In the genomic region with DNA sequence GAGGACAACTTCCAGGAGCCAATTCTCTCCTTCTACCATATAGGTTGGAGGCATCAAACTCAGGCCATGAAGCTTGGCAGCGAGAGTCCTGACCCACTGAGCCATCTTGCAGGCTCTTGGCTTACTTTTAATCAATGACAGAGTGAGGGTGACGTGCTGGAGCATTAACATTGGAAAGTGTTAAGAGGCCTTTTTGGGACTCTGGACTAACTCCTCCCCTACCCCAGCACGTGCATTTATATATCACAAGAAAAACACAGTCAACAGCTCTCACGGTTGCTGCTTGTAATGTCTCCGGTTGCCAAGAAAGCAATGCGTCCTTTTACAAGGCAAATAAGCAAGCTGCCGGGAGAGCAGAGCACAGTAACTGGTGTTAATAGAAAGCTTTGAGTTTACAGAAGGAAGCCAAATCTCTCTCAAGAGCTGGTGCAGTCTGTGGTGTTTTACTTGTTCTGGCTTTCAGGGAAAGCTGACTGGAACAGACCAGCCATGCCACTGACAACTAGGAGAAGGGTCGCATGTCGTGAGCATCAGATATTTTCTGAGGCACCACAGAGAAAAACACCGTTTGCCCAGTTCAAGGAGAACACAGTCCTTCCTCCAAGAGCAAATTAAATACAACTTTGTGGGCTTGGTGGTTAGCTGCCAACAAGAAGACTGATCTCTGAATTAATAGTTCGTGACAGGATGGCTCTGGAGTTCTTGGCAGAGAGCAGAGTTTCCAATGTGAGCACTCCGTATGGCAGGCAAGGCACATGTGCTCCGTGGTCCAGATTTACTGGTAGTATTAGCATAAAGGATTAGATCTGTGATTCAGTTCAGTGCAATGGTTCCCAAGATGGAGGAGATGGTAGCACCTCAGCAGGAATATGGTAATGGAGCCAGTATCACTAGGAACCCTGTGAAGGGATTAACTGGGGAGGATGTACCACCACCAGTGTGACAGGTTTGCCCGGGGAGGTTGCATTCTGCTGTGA, we compare ENCODE assay signal across 9 mouse cellular contexts. TPM values are rescaled to one million over a fixed set of nuclear protein-coding genes. Genes with fewer than 3 reads are reported as not detected.
A peak's percentile ranks its signal among the peaks of the same experiment; 100 is the strongest.
DNase-seq lines count a peak whose midpoint lies in the region; ATAC-seq lines count a peak whose summit lies in the region.
"Had no signal": no experiment of that assay in that cellular context is flagged by ENCODE, and none has a peak within 500 bp of the region (broad histone marks: within the 10 kb centered on the region; RNA-seq: fewer than 3 reads in every experiment).

No protein-coding gene starts in this region.

- DNase-seq in cerebellum, adult 11-12 months, result peak; percentile 27
- DNase-seq in midbrain, embryonic 11.5 days (ENCODE audit: low spot score, missing footprints), result peak; percentile 87
- no peak for DNase-seq in right cerebral cortex, postnatal 25 days
- DNase-seq in embryo, embryonic 11 days, result no peak

- no peaks in the 10 kb centered on the region for H3K27me3 ChIP-seq in hindbrain, embryonic 13.5 days
- no peaks in the 10 kb centered on the region for H3K27me3 ChIP-seq in hindbrain, embryonic 12.5 days
- H3K27me3 ChIP-seq in hindbrain, embryonic 15.5 days, result no peaks in the 10 kb centered on the region
- H3K27me3 ChIP-seq in midbrain, embryonic 11.5 days (ENCODE audit: control insufficient read depth, insufficient read depth, low read length), result no peaks in the 10 kb centered on the region

- 36% methylated on average over 14 of the region's 14 CpGs for WGBS in hindbrain, embryonic 13.5 days
- WGBS in hindbrain, embryonic 12.5 days, result 42% methylated on average over 14 of the region's 14 CpGs
- 27% methylated on average over 14 of the region's 14 CpGs for WGBS in hindbrain, embryonic 15.5 days
- 37% methylated on average over 14 of the region's 14 CpGs for WGBS in midbrain, embryonic 11.5 days

- H3K36me3 ChIP-seq in hindbrain, embryonic 13.5 days, result no peaks in the 10 kb centered on the region
- H3K36me3 ChIP-seq in hindbrain, embryonic 12.5 days, result no peaks in the 10 kb centered on the region
- no peaks in the 10 kb centered on the region for H3K36me3 ChIP-seq in hindbrain, embryonic 15.5 days
- no peaks in the 10 kb centered on the region for H3K36me3 ChIP-seq in midbrain, embryonic 11.5 days (ENCODE audit: control insufficient read depth, insufficient read depth, low read length)
- H3K36me3 ChIP-seq: G1E had no signal

- peak overlapping the region; percentile 35 for H3K27ac ChIP-seq in hindbrain, embryonic 13.5 days
- H3K27ac ChIP-seq in hindbrain, embryonic 12.5 days, result no peak overlapping the region
- peak overlapping the region; percentile 51; the same call in 1 of the 2 replicates for H3K27ac ChIP-seq in hindbrain, embryonic 15.5 days (replicated peaks)
- H3K27ac ChIP-seq in midbrain, embryonic 11.5 days (ENCODE audit: low read depth, low read length), result no peak overlapping the region

- H3K9ac ChIP-seq in hindbrain, embryonic 13.5 days, result no peak overlapping the region
- no peak overlapping the region for H3K9ac ChIP-seq in hindbrain, embryonic 12.5 days
- H3K9ac ChIP-seq in hindbrain, embryonic 15.5 days, result no peak overlapping the region
- no peak overlapping the region for H3K9ac ChIP-seq in midbrain, embryonic 11.5 days (ENCODE audit: low read length)

- H3K4me3 ChIP-seq in hindbrain, embryonic 13.5 days, result no peak overlapping the region
- no peak overlapping the region for H3K4me3 ChIP-seq in hindbrain, embryonic 12.5 days
- H3K4me3 ChIP-seq in hindbrain, embryonic 15.5 days, result no peak overlapping the region
- no peak overlapping the region for H3K4me3 ChIP-seq in midbrain, embryonic 11.5 days (ENCODE audit: low read depth, low read length)

- no peaks in the 10 kb centered on the region for H3K9me3 ChIP-seq in hindbrain, embryonic 13.5 days
- H3K9me3 ChIP-seq in hindbrain, embryonic 12.5 days (replicated peaks), result no peaks in the 10 kb centered on the region
- H3K9me3 ChIP-seq in hindbrain, embryonic 15.5 days, result no peaks in the 10 kb centered on the region
- H3K9me3 ChIP-seq in midbrain, embryonic 11.5 days (ENCODE audit: control insufficient read depth, low read length), result no peaks in the 10 kb centered on the region
- H3K9me3 ChIP-seq: G1E had no signal

- H3K4me1 ChIP-seq in hindbrain, embryonic 13.5 days (replicated peaks), result peaks cover 25% of the 10 kb centered on the region
- peaks cover 22% of the 10 kb centered on the region for H3K4me1 ChIP-seq in hindbrain, embryonic 12.5 days
- H3K4me1 ChIP-seq in hindbrain, embryonic 15.5 days (replicated peaks), result peaks cover 24% of the 10 kb centered on the region
- H3K4me1 ChIP-seq in midbrain, embryonic 11.5 days (ENCODE audit: control insufficient read depth, insufficient read depth, low read length), result peaks cover 7% of the 10 kb centered on the region

- peak; percentile 61 for ATAC-seq in hindbrain, embryonic 13.5 days (ENCODE audit: low FRiP score)
- no peak for ATAC-seq in hindbrain, embryonic 12.5 days (ENCODE audit: low FRiP score)
- peak; percentile 82 for ATAC-seq in hindbrain, embryonic 15.5 days (ENCODE audit: low FRiP score, low read depth)
- ATAC-seq in midbrain, embryonic 11.5 days (ENCODE audit: low FRiP score), result peak; percentile 44; the same call in 1 of the 2 replicates
- ATAC-seq in megakaryocyte, adult 5-6 weeks (ENCODE audit: poor library complexity, severe bottlenecking), result no peak

- peak overlapping the region; percentile 19; the same call in 1 of the 2 replicates for H3K4me2 ChIP-seq in hindbrain, embryonic 13.5 days
- no peak overlapping the region for H3K4me2 ChIP-seq in hindbrain, embryonic 12.5 days (replicated peaks)
- H3K4me2 ChIP-seq in hindbrain, embryonic 15.5 days, result peak overlapping the region; percentile 19
- no peak overlapping the region for H3K4me2 ChIP-seq in midbrain, embryonic 11.5 days

RNA-seq across cellular contexts. Expression of a gene that starts 36.5 kb away (rescaled TPM):
- 8.3 and 10.6 TPM in 2 replicates for polyA plus RNA-seq in hindbrain, embryonic 13.5 days (2015; fragmentation: Nextera tagmentation; extraction: Ambion mirVana)
- polyA plus RNA-seq in hindbrain, embryonic 12.5 days (2016; fragmentation: Nextera tagmentation; extraction: Ambion mirVana), result 15.3 and 18.0 TPM in 2 replicates
- 8.7 and 10.7 TPM in 2 replicates for polyA plus RNA-seq in hindbrain, embryonic 15.5 days (2015; fragmentation: Nextera tagmentation; extraction: Ambion mirVana)
- polyA plus RNA-seq in midbrain, embryonic 11.5 days (2014; fragmentation: Nextera tagmentation; extraction: Ambion mirVana), result 15.7 and 16.2 TPM in 2 replicates
- total RNA-seq in megakaryocyte, adult 5-6 weeks (2015), result 9.6 and 9.7 TPM in 2 replicates
- total RNA-seq in megakaryocyte, adult 5-6 weeks (2017), result 5.7 and 7.6 TPM in 2 replicates
- polyA plus RNA-seq: G1E had no signal

Comparison
In these comparisons a context has a peak if more than half of its experiments do, and no peak if none do; other contexts are left out.
1. ATAC-seq: peak in hindbrain, embryonic 13.5 days (single experiment), hindbrain, embryonic 15.5 days (single experiment) and midbrain, embryonic 11.5 days (single experiment); none in hindbrain, embryonic 12.5 days (single experiment) and megakaryocyte, adult 5-6 weeks (single experiment).
2. H3K27ac ChIP-seq: peak in hindbrain, embryonic 13.5 days (single experiment) and hindbrain, embryonic 15.5 days (single experiment); none in hindbrain, embryonic 12.5 days (single experiment) and midbrain, embryonic 11.5 days (single experiment).
3. H3K4me2 ChIP-seq: peak in hindbrain, embryonic 13.5 days (single experiment) and hindbrain, embryonic 15.5 days (single experiment); none in hindbrain, embryonic 12.5 days (single experiment) and midbrain, embryonic 11.5 days (single experiment).
4. DNase-seq: peak in cerebellum, adult 11-12 months (single experiment) and midbrain, embryonic 11.5 days (single experiment); none in right cerebral cortex, postnatal 25 days (single experiment) and embryo, embryonic 11 days (single experiment).